Mouse (Mus musculus): ENCODE results near the gene Tnfsf13b. TPM values are rescaled to one million over a fixed set of nuclear protein-coding genes. Genes with fewer than 3 reads are reported as not detected.

The Tnfsf13b gene
- 1 to 10 TPM; 2.8 to 3.7 TPM for total RNA-seq (2021)
- long read RNA-seq, experiment 1, full-length matches to known transcripts: 4 of 5 reads
- long read RNA-seq, experiment 1, partial matches to known transcripts: 0 of 5 reads
- long read RNA-seq, experiment 1, other reads (novel, unspliced or antisense): 1 of 5 reads
- long read RNA-seq, experiment 2, partial matches to known transcripts: 0 of 1 reads
- long read RNA-seq, experiment 2, other reads (novel, unspliced or antisense): 0 of 1 reads

- DNase-seq (ENCODE audit: low spot score in 2 of 2): no peak
Observed at GRCm38 (mm10) chr8:10006156-10006985, at the start of gene Tnfsf13b. Gene Tnfsf13b, plus strand, starts transcription at chr8:10006467.

- no peak for DNase-seq (ENCODE audit: low spot score in 2 of 2)
Observed at GRCm38 (mm10) chr8:9958338-9958737, 47.9 kb upstream of the Tnfsf13b start.

- no peak for DNase-seq (ENCODE audit: low spot score in 2 of 2)
Observed at GRCm38 (mm10) chr8:9959919-9960318, 46.3 kb upstream of the Tnfsf13b start.

GRCm38 (mm10) chr8:9971866-9972265, 34.4 kb upstream of the Tnfsf13b start:
- DNase-seq (ENCODE audit: low spot score in 2 of 2): no peak

- no peak for DNase-seq (ENCODE audit: low spot score in 2 of 2)
Observed at GRCm38 (mm10) chr8:9975276-9975675, 31.0 kb upstream of the Tnfsf13b start.

- peak; percentile 97 to 99 for DNase-seq (ENCODE audit: low spot score in 2 of 2)
Observed at GRCm38 (mm10) chr8:9975898-9976611, 30.2 kb upstream of the Tnfsf13b start.

- DNase-seq (ENCODE audit: low spot score in 2 of 2): peak; percentile 2 to 5
Observed at GRCm38 (mm10) chr8:9977016-9977415, 29.3 kb upstream of the Tnfsf13b start.

- DNase-seq (ENCODE audit: low spot score in 2 of 2): peak; percentile 99
Observed at GRCm38 (mm10) chr8:9977573-9978314, 28.5 kb upstream of the Tnfsf13b start, which contains the start of the genes Lig4 and Abhd13. Gene Lig4, minus strand, starts transcription at chr8:9977686. Gene Abhd13, plus strand, starts transcription at chr8:9977707.

GRCm38 (mm10) chr8:9978475-9979230, 27.6 kb upstream of the Tnfsf13b start:
- no peak for DNase-seq (ENCODE audit: low spot score in 2 of 2)

- no peak for DNase-seq (ENCODE audit: low spot score in 2 of 2)
Observed at GRCm38 (mm10) chr8:9979746-9980145, 26.5 kb upstream of the Tnfsf13b start.

GRCm38 (mm10) chr8:9980188-9980587, 26.1 kb upstream of the Tnfsf13b start:
- no peak for DNase-seq (ENCODE audit: low spot score in 2 of 2)

- DNase-seq (ENCODE audit: low spot score in 2 of 2): peak; percentile 29
Observed at GRCm38 (mm10) chr8:10004115-10004514, 2.2 kb upstream of the Tnfsf13b start.

- peak; percentile 45 to 59 for DNase-seq (ENCODE audit: low spot score in 2 of 2)
Observed at GRCm38 (mm10) chr8:10006986-10007659, 856 bp downstream of the Tnfsf13b start.

- DNase-seq (ENCODE audit: low spot score in 2 of 2): no peak
Observed at GRCm38 (mm10) chr8:10007660-10008028, 1.4 kb downstream of the Tnfsf13b start.

GRCm38 (mm10) chr8:10016252-10016651, 10.0 kb downstream of the Tnfsf13b start:
- peak; percentile 10 to 13 for DNase-seq (ENCODE audit: low spot score in 2 of 2)

- DNase-seq (ENCODE audit: low spot score in 2 of 2): peak; percentile 11 to 21
Observed at GRCm38 (mm10) chr8:10017231-10017630, 11.0 kb downstream of the Tnfsf13b start.

- DNase-seq (ENCODE audit: low spot score in 2 of 2): no peak
Observed at GRCm38 (mm10) chr8:10030320-10031060, 24.2 kb downstream of the Tnfsf13b start.

- DNase-seq (ENCODE audit: low spot score in 2 of 2): no peak
Observed at GRCm38 (mm10) chr8:10031177-10031576, 24.9 kb downstream of the Tnfsf13b start.

- DNase-seq (ENCODE audit: low spot score in 2 of 2): no peak
Observed at GRCm38 (mm10) chr8:10040866-10041265, 34.6 kb downstream of the Tnfsf13b start.
